Mouse (Mus musculus): ENCODE measurements around the gene Tmed4. TPM values are rescaled to one million over a fixed set of nuclear protein-coding genes. Genes with fewer than 3 reads are reported as not detected.

Gene Tmed4
- polyA plus RNA-seq, 1 experiment from 2014 or later = 135 TPM

DNA sequence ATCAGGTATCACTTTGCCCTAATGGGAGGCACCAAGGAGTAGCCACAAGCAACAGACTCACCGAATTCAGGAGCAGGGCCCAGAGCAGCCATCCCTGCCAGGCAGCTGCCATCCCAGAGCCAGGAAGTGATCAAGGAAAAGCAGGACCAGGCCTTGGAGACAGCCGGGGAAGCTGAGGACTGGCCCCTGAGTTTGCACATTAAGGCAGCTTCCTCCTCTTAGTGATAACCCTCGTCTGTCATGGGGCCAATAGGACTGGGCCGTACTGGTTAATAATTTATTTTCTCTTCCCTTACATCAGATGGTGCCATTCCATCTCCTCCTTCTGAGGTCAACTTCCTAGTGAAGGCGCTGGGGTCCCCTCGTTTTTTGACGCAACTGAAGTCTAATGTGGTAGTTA is 44.7 kb downstream of the Tmed4 start, which contains the start of gene Npc1l1:
Gene Npc1l1, minus strand, starts transcription at position 132 of the 400 bp plus-strand sequence.
- no peaks in the 10 kb centered on the region; the same call in 1 of the 2 replicates for H3K9me3 ChIP-seq (ENCODE audit: control insufficient read depth, low read length)
- WGBS = 93% methylated on average over 7 of the region's 7 CpGs
- H3K9ac ChIP-seq (ENCODE audit: low read length) = no peak within 1 kb of the TSS
- H3K36me3 ChIP-seq (ENCODE audit: control insufficient read depth, insufficient read depth, low read length) = no peaks in the 10 kb centered on the region
- no peak within 1 kb of the TSS for H3K4me2 ChIP-seq (ENCODE audit: low read depth, low read length, severe bottlenecking)
- no peaks in the 10 kb centered on the region for H3K27me3 ChIP-seq (ENCODE audit: control insufficient read depth, insufficient read depth, low read length)
- no peak within 1 kb of the TSS for H3K27ac ChIP-seq (ENCODE audit: low read depth, low read length)
- no peak within 1 kb of the TSS for H3K4me3 ChIP-seq (ENCODE audit: low read depth, low read length)
- DNase-seq (ENCODE audit: low spot score) = no peak
- no peak for ATAC-seq (replicated peaks; ENCODE audit: low FRiP score)
- no peaks in the 10 kb centered on the region for H3K4me1 ChIP-seq (replicated peaks; ENCODE audit: control insufficient read depth, insufficient read depth, low read length)

DNA sequence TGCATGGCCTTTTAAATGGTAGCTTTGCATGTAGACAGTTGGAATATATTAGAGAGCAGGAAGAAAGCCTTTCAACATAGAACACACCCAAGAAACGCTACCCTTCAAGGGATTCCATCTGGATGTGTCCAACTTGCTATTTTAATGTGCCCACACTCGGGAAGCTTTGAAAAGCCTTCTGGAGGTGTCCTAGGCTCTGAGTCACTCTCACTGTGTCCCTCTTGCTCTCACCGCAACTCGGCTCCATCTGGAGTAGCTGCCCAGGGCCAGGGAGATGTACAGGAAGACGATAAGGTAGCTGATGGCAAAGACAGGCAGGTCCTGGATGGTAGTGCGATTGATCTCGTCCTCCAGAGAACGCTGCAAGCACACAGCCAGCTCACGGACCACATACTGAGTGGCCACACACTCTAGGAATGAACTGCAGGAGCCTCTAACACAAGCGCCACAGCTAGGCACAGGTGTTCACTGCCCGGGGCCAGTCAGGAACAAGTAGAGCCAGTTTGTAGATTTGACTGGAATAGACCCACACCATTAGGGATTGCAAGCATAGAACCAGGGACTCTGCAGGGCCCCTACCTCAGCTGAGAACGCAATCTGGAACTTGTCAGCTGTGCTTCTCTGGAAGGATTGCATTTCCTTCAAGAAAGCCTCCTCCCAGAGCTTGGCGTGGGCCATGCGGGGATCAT is 50.0 kb downstream of the Tmed4 start:
- Histone ChIP-seq H3K4me2 (ENCODE audit: low read depth, low read length, severe bottlenecking) (no peak overlapping the region), H3K36me3 (ENCODE audit: control insufficient read depth, insufficient read depth, low read length) (no peaks in the 10 kb centered on the region), H3K9me3 (ENCODE audit: control insufficient read depth, low read length) (no peaks in the 10 kb centered on the region), H3K4me3 (ENCODE audit: low read depth, low read length) (no peak overlapping the region), H3K4me1 (replicated peaks; ENCODE audit: control insufficient read depth, insufficient read depth, low read length) (no peaks in the 10 kb centered on the region), H3K27me3 (ENCODE audit: control insufficient read depth, insufficient read depth, low read length) (no peaks in the 10 kb centered on the region), H3K27ac (ENCODE audit: low read depth, low read length) (no peak overlapping the region), H3K9ac (ENCODE audit: low read length) (no peak overlapping the region)
- DNase-seq (ENCODE audit: low spot score) = no peak
- WGBS = 78% methylated on average over 14 of the region's 14 CpGs
- no peak for ATAC-seq (replicated peaks; ENCODE audit: low FRiP score)

DNA sequence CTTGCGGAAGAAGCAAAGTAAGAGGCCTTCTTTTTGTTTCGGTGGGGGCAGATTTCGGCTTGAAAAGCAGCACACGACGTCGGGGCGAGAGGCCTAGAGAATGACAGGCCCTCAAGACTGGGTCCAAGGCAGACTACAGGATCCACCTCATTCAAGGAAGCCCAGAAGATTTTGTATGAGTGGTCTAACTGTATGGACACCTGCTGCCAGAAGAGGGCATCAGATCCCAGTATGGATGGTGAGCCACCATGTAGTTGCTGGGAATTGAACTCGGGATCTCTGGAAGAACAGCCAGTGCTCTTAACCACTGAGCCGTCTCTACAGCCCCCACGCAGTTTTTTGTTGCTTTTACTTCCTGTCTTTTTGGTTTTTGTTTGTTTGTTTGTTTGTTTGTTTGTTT is 52.5 kb downstream of the Tmed4 start:
- 92% methylated on average over 10 of the region's 10 CpGs for WGBS

More for the DNA sequence above, 52.5 kb downstream of the Tmed4 start:
- no peaks in the 10 kb centered on the region for H3K9me3 ChIP-seq (ENCODE audit: control insufficient read depth, low read length)
- H3K4me1 ChIP-seq (replicated peaks; ENCODE audit: control insufficient read depth, insufficient read depth, low read length) = no peaks in the 10 kb centered on the region
- no peak overlapping the region for H3K4me3 ChIP-seq (ENCODE audit: low read depth, low read length)
- H3K9ac ChIP-seq (ENCODE audit: low read length) = no peak overlapping the region
- ATAC-seq (replicated peaks; ENCODE audit: low FRiP score) = no peak
- H3K36me3 ChIP-seq (ENCODE audit: control insufficient read depth, insufficient read depth, low read length) = no peaks in the 10 kb centered on the region
- no peak overlapping the region for H3K4me2 ChIP-seq (ENCODE audit: low read depth, low read length, severe bottlenecking)
- H3K27me3 ChIP-seq (ENCODE audit: control insufficient read depth, insufficient read depth, low read length) = no peaks in the 10 kb centered on the region
- H3K27ac ChIP-seq (ENCODE audit: low read depth, low read length) = no peak overlapping the region
- DNase-seq (ENCODE audit: low spot score) = no peak

Other genes with a start within 250 kb of the Tmed4 start
- 1.0 and 1.8 TPM in 2 replicates for gene Camk2b, start 208.5 kb downstream of the Tmed4 start, polyA plus RNA-seq (2014; fragmentation: Nextera tagmentation; extraction: Ambion mirVana)
- 0.55 and 0.72 TPM in 2 replicates for gene A730071L15Rik, start 74.8 kb downstream of the Tmed4 start, polyA plus RNA-seq (2014; fragmentation: Nextera tagmentation; extraction: Ambion mirVana)
- 47.9 and 55.1 TPM in 2 replicates for gene Nudcd3, start 74.5 kb downstream of the Tmed4 start, polyA plus RNA-seq (2014; fragmentation: Nextera tagmentation; extraction: Ambion mirVana)
- gene Npc1l1, start 44.7 kb downstream of the Tmed4 start, polyA plus RNA-seq (2014; fragmentation: Nextera tagmentation; extraction: Ambion mirVana) = not detected in 2 replicates
- gene Ddx56, start 7.1 kb downstream of the Tmed4 start, polyA plus RNA-seq (2014; fragmentation: Nextera tagmentation; extraction: Ambion mirVana) = 104 and 110 TPM in 2 replicates
- 105 and 109 TPM in 2 replicates for gene Ogdh, start 16.8 kb upstream of the Tmed4 start, polyA plus RNA-seq (2014; fragmentation: Nextera tagmentation; extraction: Ambion mirVana)
- gene Zmiz2, start 114.2 kb upstream of the Tmed4 start, polyA plus RNA-seq (2014; fragmentation: Nextera tagmentation; extraction: Ambion mirVana) = 22.3 and 28.9 TPM in 2 replicates
- gene Ppia, start 140.6 kb upstream of the Tmed4 start, polyA plus RNA-seq (2014; fragmentation: Nextera tagmentation; extraction: Ambion mirVana) = 4,588 and 4,913 TPM in 2 replicates
- gene H2afv, start 169.6 kb upstream of the Tmed4 start, polyA plus RNA-seq (2014; fragmentation: Nextera tagmentation; extraction: Ambion mirVana) = 962 and 982 TPM in 2 replicates
- 14.0 and 15.0 TPM in 2 replicates for gene Purb, start 201.0 kb upstream of the Tmed4 start, polyA plus RNA-seq (2014; fragmentation: Nextera tagmentation; extraction: Ambion mirVana)
- 0.16 and 0.63 TPM in 2 replicates for gene Myo1g, start 246.1 kb upstream of the Tmed4 start, polyA plus RNA-seq (2014; fragmentation: Nextera tagmentation; extraction: Ambion mirVana)